Mouse (Mus musculus) embryonic fibroblast, embryonic 13.5 days (primary cell): ENCODE data around the gene Kcnip4. TPM values are rescaled to one million over a fixed set of nuclear protein-coding genes. Genes with fewer than 3 reads are reported as not detected.

Source experiments
- H3K27ac ChIP-seq: 2 replicates; pipeline ENCODE4 v1.5.1; 2012; ENCODE audit warnings: low read length, control low read depth, inconsistent platforms; ENCODE audit not compliant: insufficient read depth
- H3K4me1 ChIP-seq: 2 replicates; pipeline ENCODE4 v1.6.1; 2011; ENCODE audit warnings: low read length; ENCODE audit not compliant: control insufficient read depth, insufficient read depth
- H3K4me3 ChIP-seq: 2 replicates; pipeline ENCODE4 v1.5.1; 2011; ENCODE audit warnings: mild to moderate bottlenecking, control low read depth, low read length; ENCODE audit not compliant: insufficient read depth
- CTCF ChIP-seq: IDR thresholded peaks from 2 replicates; pipeline ENCODE4 v1.5.1; 2011; ENCODE audit warnings: mild to moderate bottlenecking, control low read depth, low read length, moderate library complexity, borderline replicate concordance; ENCODE audit not compliant: insufficient read depth
- POLR2A ChIP-seq: IDR thresholded peaks from 2 replicates; pipeline ENCODE4 v1.6.1; 2011; ENCODE audit warnings: low read depth, mild to moderate bottlenecking, control low read depth, low read length, moderate library complexity
- polyA plus RNA-seq: library from polyadenylated mRNA; stranded (reverse); fragments of >200 nt; gene quantifications from 2 replicates; pipeline ENCODE4 v1.2.4, GENCODE M21; 2011; ENCODE audit warnings: low read depth; ENCODE audit not compliant: missing spikeins, insufficient read length

The Kcnip4 gene
- polyA plus RNA-seq, 1 experiment, result 0.30 TPM

- TF ChIP-seq CTCF (no peak), POLR2A (no peak)
- H3K27ac ChIP-seq, result no peak overlapping the region
- H3K4me3 ChIP-seq, result no peak overlapping the region
- H3K4me1 ChIP-seq, result no peaks in the 10 kb centered on the region
These were observed 206.8 kb downstream of the Kcnip4 start for GRCm38 (mm10) chr5:49317869-49318268.

GRCm38 (mm10) chr5:49306796-49307195 lies 217.9 kb downstream of the Kcnip4 start:
- no peak for TF ChIP-seq CTCF
- TF ChIP-seq POLR2A, result no peak
- no peak overlapping the region for H3K27ac ChIP-seq
- no peaks in the 10 kb centered on the region for H3K4me1 ChIP-seq
- no peak overlapping the region for H3K4me3 ChIP-seq

GRCm38 (mm10) chr5:49305321-49305720 lies 219.4 kb downstream of the Kcnip4 start:
- Histone ChIP-seq H3K27ac (no peak overlapping the region), H3K4me1 (no peaks in the 10 kb centered on the region), H3K4me3 (no peak overlapping the region)
- TF ChIP-seq CTCF (no peak), POLR2A (no peak)

- H3K27ac ChIP-seq, result no peak overlapping the region
- no peaks in the 10 kb centered on the region for H3K4me1 ChIP-seq
- no peak overlapping the region for H3K4me3 ChIP-seq
- TF ChIP-seq CTCF (no peak), POLR2A (no peak)
These were observed 226.1 kb downstream of the Kcnip4 start for GRCm38 (mm10) chr5:49298654-49299053.

DNA sequence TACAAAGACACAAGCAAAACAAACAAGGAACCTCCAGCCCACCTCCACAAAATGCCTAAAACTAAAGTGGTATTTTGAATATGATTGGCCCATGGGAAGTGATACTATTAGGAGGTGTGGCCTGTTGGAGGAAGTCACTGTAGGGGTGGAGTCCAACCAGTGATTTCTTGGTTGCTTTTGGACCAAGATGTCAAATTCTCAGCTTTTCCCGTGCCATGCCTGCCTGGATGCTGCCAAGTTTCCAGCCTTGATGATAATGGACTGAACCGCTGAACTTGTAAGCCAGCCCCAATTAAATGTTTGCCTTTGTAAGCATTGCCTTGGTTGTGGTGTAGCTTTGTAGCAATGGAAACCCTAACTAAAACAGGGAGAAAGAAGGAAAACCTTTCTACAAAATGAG lies 232.3 kb downstream of the Kcnip4 start:
- no peak overlapping the region for H3K27ac ChIP-seq

DNA sequence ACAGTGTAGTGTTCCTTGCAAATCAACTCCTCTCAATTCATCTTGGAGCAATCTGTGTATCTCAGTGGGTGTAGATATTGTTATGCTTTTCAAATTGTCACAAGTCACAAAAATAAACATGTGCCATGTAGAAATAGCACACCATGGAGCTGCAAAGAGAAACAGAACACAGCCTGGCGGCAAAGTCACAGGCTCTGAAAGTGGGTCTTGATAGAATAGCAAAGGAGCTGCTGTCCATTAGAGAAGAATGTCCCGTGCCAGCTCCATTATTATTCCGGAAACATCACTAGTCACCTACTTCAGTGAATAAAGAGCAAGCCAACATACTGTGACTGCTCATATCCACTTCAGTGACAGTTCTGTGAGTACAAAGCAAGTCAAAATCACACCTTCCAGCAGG lies 232.9 kb downstream of the Kcnip4 start:
- TF ChIP-seq CTCF, result no peak
- no peak for TF ChIP-seq POLR2A
- H3K4me1 ChIP-seq, result no peaks in the 10 kb centered on the region
- no peak overlapping the region for H3K27ac ChIP-seq
- no peak overlapping the region for H3K4me3 ChIP-seq

More for the DNA sequence above, 232.3 kb downstream of the Kcnip4 start:
- Histone ChIP-seq H3K4me1 (no peaks in the 10 kb centered on the region), H3K4me3 (no peak overlapping the region)
- TF ChIP-seq POLR2A (no peak), CTCF (no peak)

- no peak overlapping the region for H3K27ac ChIP-seq
- no peak overlapping the region for H3K4me3 ChIP-seq
- TF ChIP-seq CTCF (no peak), POLR2A (no peak)
- H3K4me1 ChIP-seq, result no peaks in the 10 kb centered on the region
These were observed 239.1 kb downstream of the Kcnip4 start for GRCm38 (mm10) chr5:49285455-49286135.

DNA sequence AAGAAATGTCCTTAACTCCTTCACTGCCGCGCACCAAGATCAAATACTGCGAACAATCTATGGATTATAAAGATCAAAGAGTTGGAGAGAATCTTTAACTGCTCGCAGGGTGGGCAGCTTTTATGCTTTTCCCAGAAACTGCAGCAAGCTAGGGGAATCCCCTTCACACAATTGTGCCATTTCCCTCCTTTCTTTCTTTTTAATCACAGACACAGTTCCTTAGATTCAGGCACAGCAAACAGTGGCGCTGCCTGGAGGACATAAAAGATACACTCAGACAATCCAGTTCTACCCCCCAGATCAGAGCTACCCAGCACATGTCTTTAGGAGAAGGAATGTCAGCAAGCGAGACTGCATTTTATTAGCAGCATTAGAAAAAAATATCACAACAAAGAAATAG lies 239.9 kb downstream of the Kcnip4 start:
- Histone ChIP-seq H3K4me3 (no peak overlapping the region), H3K4me1 (no peaks in the 10 kb centered on the region), H3K27ac (no peak overlapping the region)
- no peak for TF ChIP-seq CTCF
- no peak for TF ChIP-seq POLR2A

DNA sequence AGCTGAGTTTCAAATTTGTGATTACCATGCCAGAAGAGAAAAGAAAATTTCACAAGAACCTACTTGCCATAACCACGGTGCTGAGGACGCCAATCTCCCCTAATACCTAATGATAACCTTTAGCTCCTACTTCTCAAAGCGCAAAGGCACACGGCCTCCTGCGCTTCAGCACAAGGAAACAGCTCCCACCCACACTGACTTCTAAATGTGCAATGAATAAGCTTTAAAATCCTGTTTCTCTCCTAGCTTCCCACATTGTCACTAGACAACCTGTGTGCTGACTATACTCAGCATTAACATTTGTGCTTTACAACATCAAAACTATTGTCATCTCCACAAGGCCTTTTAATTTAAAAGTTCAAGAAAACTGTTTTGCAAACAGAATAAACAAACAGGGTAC lies 241.3 kb downstream of the Kcnip4 start:
- Histone ChIP-seq H3K27ac (no peak overlapping the region), H3K4me3 (no peak overlapping the region), H3K4me1 (no peaks in the 10 kb centered on the region)
- TF ChIP-seq POLR2A (no peak), CTCF (no peak)

GRCm38 (mm10) chr5:49271864-49272263 lies 252.8 kb downstream of the Kcnip4 start:
- H3K4me1 ChIP-seq, result no peaks in the 10 kb centered on the region
- TF ChIP-seq CTCF (no peak), POLR2A (no peak)

More at GRCm38 (mm10) chr5:49271864-49272263, 252.8 kb downstream of the Kcnip4 start:
- Histone ChIP-seq H3K4me3 (no peak overlapping the region), H3K27ac (no peak overlapping the region)
